Mouse (Mus musculus): ENCODE results near the gene Cmc2. TPM values are rescaled to one million over a fixed set of nuclear protein-coding genes. Genes with fewer than 3 reads are reported as not detected.

Cmc2 gene
- polyA plus RNA-seq, 1 experiment from 2014 or later, result 85.1 TPM

GRCm38 (mm10) chr8:116893938-116894337 lies 27.3 kb downstream of the Cmc2 start:
- 0 out of 2 replicates have a peak, but pooled peaks cover 4% of the 10 kb centered on the region for H3K9me3 ChIP-seq (ENCODE audit: control insufficient read depth, low read length)
- no peak overlapping the region for H3K4me3 ChIP-seq (ENCODE audit: low read depth, low read length)
- ATAC-seq (replicated peaks; ENCODE audit: low FRiP score, low TSS enrichment, low read depth) (no peak), DNase-seq (ENCODE audit: low spot score) (no peak)
- no peak overlapping the region for H3K27ac ChIP-seq (ENCODE audit: low read depth)
- no peak overlapping the region for H3K4me2 ChIP-seq (ENCODE audit: low read length)
- no peak overlapping the region for H3K9ac ChIP-seq (ENCODE audit: low read length)
- WGBS, result 66% methylated on average over 11 of the region's 11 CpGs
- H3K36me3 ChIP-seq (ENCODE audit: control insufficient read depth, insufficient read depth, low read length), result peaks cover 13% of the 10 kb centered on the region
- H3K4me1 ChIP-seq (replicated peaks; ENCODE audit: control insufficient read depth, insufficient read depth, low read length), result no peaks in the 10 kb centered on the region
- H3K27me3 ChIP-seq (replicated peaks; ENCODE audit: control insufficient read depth, insufficient read depth, low read length), result no peaks in the 10 kb centered on the region

- Histone ChIP-seq H3K27ac (ENCODE audit: low read depth) (no peak overlapping the region), H3K9me3 (ENCODE audit: control insufficient read depth, low read length) (0 out of 2 replicates have a peak, but pooled peaks cover 4% of the 10 kb centered on the region), H3K36me3 (ENCODE audit: control insufficient read depth, insufficient read depth, low read length) (peaks cover 23% of the 10 kb centered on the region), H3K4me1 (replicated peaks; ENCODE audit: control insufficient read depth, insufficient read depth, low read length) (no peaks in the 10 kb centered on the region), H3K9ac (ENCODE audit: low read length) (no peak overlapping the region), H3K4me3 (ENCODE audit: low read depth, low read length) (no peak overlapping the region), H3K27me3 (replicated peaks; ENCODE audit: control insufficient read depth, insufficient read depth, low read length) (no peaks in the 10 kb centered on the region), H3K4me2 (ENCODE audit: low read length) (no peak overlapping the region)
- ATAC-seq (replicated peaks; ENCODE audit: low FRiP score, low TSS enrichment, low read depth) (no peak), DNase-seq (ENCODE audit: low spot score) (no peak)
- WGBS, result 72% methylated on average over 9 of the region's 9 CpGs
Measured at GRCm38 (mm10) chr8:116892636-116893035, 28.6 kb downstream of the Cmc2 start.

- H3K9ac ChIP-seq (ENCODE audit: low read length), result no peak overlapping the region
- no peak overlapping the region for H3K27ac ChIP-seq (ENCODE audit: low read depth)
- no peak overlapping the region for H3K4me2 ChIP-seq (ENCODE audit: low read length)
- H3K27me3 ChIP-seq (replicated peaks; ENCODE audit: control insufficient read depth, insufficient read depth, low read length), result no peaks in the 10 kb centered on the region
- WGBS, result 85% methylated on average over 3 of the region's 3 CpGs
- ATAC-seq (replicated peaks; ENCODE audit: low FRiP score, low TSS enrichment, low read depth), result no peak
- H3K4me1 ChIP-seq (replicated peaks; ENCODE audit: control insufficient read depth, insufficient read depth, low read length), result no peaks in the 10 kb centered on the region
- 0 out of 2 replicates have a peak, but pooled peaks cover 4% of the 10 kb centered on the region for H3K9me3 ChIP-seq (ENCODE audit: control insufficient read depth, low read length)
- no peak for DNase-seq (ENCODE audit: low spot score)
- H3K4me3 ChIP-seq (ENCODE audit: low read depth, low read length), result no peak overlapping the region
- peaks cover 23% of the 10 kb centered on the region for H3K36me3 ChIP-seq (ENCODE audit: control insufficient read depth, insufficient read depth, low read length)
Measured at GRCm38 (mm10) chr8:116892130-116892529, 29.1 kb downstream of the Cmc2 start.

- H3K36me3 ChIP-seq (ENCODE audit: control insufficient read depth, insufficient read depth, low read length), result peaks cover 23% of the 10 kb centered on the region
- 0 out of 2 replicates have a peak, but pooled peaks cover 4% of the 10 kb centered on the region for H3K9me3 ChIP-seq (ENCODE audit: control insufficient read depth, low read length)
- WGBS, result 86% methylated on average over 5 of the region's 5 CpGs
- H3K4me2 ChIP-seq (ENCODE audit: low read length), result no peak overlapping the region
- DNase-seq (ENCODE audit: low spot score), result no peak
- H3K27me3 ChIP-seq (replicated peaks; ENCODE audit: control insufficient read depth, insufficient read depth, low read length), result no peaks in the 10 kb centered on the region
- no peak overlapping the region for H3K4me3 ChIP-seq (ENCODE audit: low read depth, low read length)
- H3K9ac ChIP-seq (ENCODE audit: low read length), result no peak overlapping the region
- no peaks in the 10 kb centered on the region for H3K4me1 ChIP-seq (replicated peaks; ENCODE audit: control insufficient read depth, insufficient read depth, low read length)
- H3K27ac ChIP-seq (ENCODE audit: low read depth), result no peak overlapping the region
- ATAC-seq (replicated peaks; ENCODE audit: low FRiP score, low TSS enrichment, low read depth), result no peak
Measured at GRCm38 (mm10) chr8:116891446-116891845, 29.8 kb downstream of the Cmc2 start.

GRCm38 (mm10) chr8:116887813-116888212 lies 33.4 kb downstream of the Cmc2 start:
- H3K4me2 ChIP-seq (ENCODE audit: low read length), result no peak overlapping the region
- H3K27ac ChIP-seq (ENCODE audit: low read depth), result no peak overlapping the region
- H3K9me3 ChIP-seq (ENCODE audit: control insufficient read depth, low read length), result no peaks in the 10 kb centered on the region
- no peaks in the 10 kb centered on the region for H3K27me3 ChIP-seq (replicated peaks; ENCODE audit: control insufficient read depth, insufficient read depth, low read length)
- H3K9ac ChIP-seq (ENCODE audit: low read length), result no peak overlapping the region
- no peaks in the 10 kb centered on the region for H3K4me1 ChIP-seq (replicated peaks; ENCODE audit: control insufficient read depth, insufficient read depth, low read length)
- H3K4me3 ChIP-seq (ENCODE audit: low read depth, low read length), result no peak overlapping the region
- peaks cover 20% of the 10 kb centered on the region for H3K36me3 ChIP-seq (ENCODE audit: control insufficient read depth, insufficient read depth, low read length)
- no peak for ATAC-seq (replicated peaks; ENCODE audit: low FRiP score, low TSS enrichment, low read depth)
- 76% methylated on average over 4 of the region's 4 CpGs for WGBS
- no peak for DNase-seq (ENCODE audit: low spot score)

- Histone ChIP-seq H3K9ac (ENCODE audit: low read length) (no peak overlapping the region), H3K27ac (ENCODE audit: low read depth) (no peak overlapping the region), H3K27me3 (replicated peaks; ENCODE audit: control insufficient read depth, insufficient read depth, low read length) (no peaks in the 10 kb centered on the region), H3K9me3 (ENCODE audit: control insufficient read depth, low read length) (no peaks in the 10 kb centered on the region), H3K36me3 (ENCODE audit: control insufficient read depth, insufficient read depth, low read length) (no peaks in the 10 kb centered on the region), H3K4me3 (ENCODE audit: low read depth, low read length) (no peak overlapping the region), H3K4me2 (ENCODE audit: low read length) (no peak overlapping the region), H3K4me1 (replicated peaks; ENCODE audit: control insufficient read depth, insufficient read depth, low read length) (no peaks in the 10 kb centered on the region)
- no peak for DNase-seq (ENCODE audit: low spot score)
- no peak for ATAC-seq (replicated peaks; ENCODE audit: low FRiP score, low TSS enrichment, low read depth)
- 93% methylated on average over 8 of the region's 8 CpGs for WGBS
Measured at GRCm38 (mm10) chr8:116881396-116881795, 39.9 kb downstream of the Cmc2 start.

- Histone ChIP-seq H3K4me2 (ENCODE audit: low read length) (no peak overlapping the region), H3K27me3 (replicated peaks; ENCODE audit: control insufficient read depth, insufficient read depth, low read length) (no peaks in the 10 kb centered on the region), H3K36me3 (ENCODE audit: control insufficient read depth, insufficient read depth, low read length) (no peaks in the 10 kb centered on the region), H3K9me3 (ENCODE audit: control insufficient read depth, low read length) (no peaks in the 10 kb centered on the region), H3K4me1 (replicated peaks; ENCODE audit: control insufficient read depth, insufficient read depth, low read length) (no peaks in the 10 kb centered on the region), H3K9ac (ENCODE audit: low read length) (no peak overlapping the region), H3K4me3 (ENCODE audit: low read depth, low read length) (no peak overlapping the region), H3K27ac (ENCODE audit: low read depth) (no peak overlapping the region)
- DNase-seq (ENCODE audit: low spot score) (no peak), ATAC-seq (replicated peaks; ENCODE audit: low FRiP score, low TSS enrichment, low read depth) (no peak)
- 84% methylated on average over 17 of the region's 17 CpGs for WGBS
Measured at GRCm38 (mm10) chr8:116875798-116876450, 45.3 kb downstream of the Cmc2 start.

GRCm38 (mm10) chr8:116873986-116874385 lies 47.3 kb downstream of the Cmc2 start:
- no peaks in the 10 kb centered on the region for H3K27me3 ChIP-seq (replicated peaks; ENCODE audit: control insufficient read depth, insufficient read depth, low read length)
- H3K36me3 ChIP-seq (ENCODE audit: control insufficient read depth, insufficient read depth, low read length), result no peaks in the 10 kb centered on the region
- H3K4me1 ChIP-seq (replicated peaks; ENCODE audit: control insufficient read depth, insufficient read depth, low read length), result no peaks in the 10 kb centered on the region
- H3K4me3 ChIP-seq (ENCODE audit: low read depth, low read length), result no peak overlapping the region
- no peak overlapping the region for H3K4me2 ChIP-seq (ENCODE audit: low read length)
- H3K27ac ChIP-seq (ENCODE audit: low read depth), result no peak overlapping the region
- WGBS, result 80% methylated on average over 8 of the region's 8 CpGs
- DNase-seq (ENCODE audit: low spot score), result no peak
- no peak for ATAC-seq (replicated peaks; ENCODE audit: low FRiP score, low TSS enrichment, low read depth)
- no peaks in the 10 kb centered on the region for H3K9me3 ChIP-seq (ENCODE audit: control insufficient read depth, low read length)
- no peak overlapping the region for H3K9ac ChIP-seq (ENCODE audit: low read length)

- Histone ChIP-seq H3K4me1 (replicated peaks; ENCODE audit: control insufficient read depth, insufficient read depth, low read length) (no peaks in the 10 kb centered on the region), H3K27me3 (replicated peaks; ENCODE audit: control insufficient read depth, insufficient read depth, low read length) (no peaks in the 10 kb centered on the region), H3K36me3 (ENCODE audit: control insufficient read depth, insufficient read depth, low read length) (no peaks in the 10 kb centered on the region), H3K4me2 (ENCODE audit: low read length) (no peak overlapping the region), H3K9ac (ENCODE audit: low read length) (no peak overlapping the region), H3K27ac (ENCODE audit: low read depth) (no peak overlapping the region), H3K9me3 (ENCODE audit: control insufficient read depth, low read length) (no peaks in the 10 kb centered on the region), H3K4me3 (ENCODE audit: low read depth, low read length) (no peak overlapping the region)
- no peak for DNase-seq (ENCODE audit: low spot score)
- 76% methylated on average over 11 of the region's 11 CpGs for WGBS
- no peak for ATAC-seq (replicated peaks; ENCODE audit: low FRiP score, low TSS enrichment, low read depth)
Measured at GRCm38 (mm10) chr8:116873586-116873985, 47.7 kb downstream of the Cmc2 start.

Data from intestine, embryonic 14.5 days (tissue).